Mouse (Mus musculus) layer of hippocampus, postnatal 25 days (tissue): ENCODE results near the gene Tuba1b. TPM values are rescaled to one million over a fixed set of nuclear protein-coding genes. Genes with fewer than 3 reads are reported as not detected.
"Not testable (repeated sequence)": the region's sequence is repeated elsewhere in the genome, so short reads cannot be mapped to it uniquely, and the experiment has no call there.

Source experiments
- DNase-seq, 2 experiments: peaks; one replicate each; pipeline ENCODE4 v3.0.0; 2022; ENCODE audit warnings: mixed read lengths in 2 of 2, low spot score in 1 of 2; ENCODE audit errors: extremely low spot score in 1 of 2
- total RNA-seq, 2 experiments: library from RNA; stranded (reverse); gene quantifications; 2 replicates each; pipeline ENCODE4 v1.2.3; 2021

The Tuba1b gene
- 100 to 1,000 TPM; 478 to 525 TPM for total RNA-seq

GRCm38 (mm10) chr15:98934217-98934839 is at the start of gene Tuba1b:
Gene Tuba1b (minus strand): TSS chr15:98934565.
- peak; percentile 78 to 84 for DNase-seq

GRCm38 (mm10) chr15:98983431-98984081 is 49.2 kb upstream of the Tuba1b start:
- no peak for DNase-seq

- no peak for DNase-seq
Observed at GRCm38 (mm10) chr15:98982100-98982499, 47.7 kb upstream of the Tuba1b start.

- DNase-seq: no peak
Observed at GRCm38 (mm10) chr15:98980012-98980614, 45.7 kb upstream of the Tuba1b start.

GRCm38 (mm10) chr15:98978409-98979172 is 44.2 kb upstream of the Tuba1b start:
- DNase-seq: no peak

- DNase-seq: no peak
Observed at GRCm38 (mm10) chr15:98977759-98978408, 43.5 kb upstream of the Tuba1b start.

GRCm38 (mm10) chr15:98976763-98977758 is 42.7 kb upstream of the Tuba1b start:
- no peak for DNase-seq

GRCm38 (mm10) chr15:98973015-98973614 is 38.8 kb upstream of the Tuba1b start:
- no peak for DNase-seq

GRCm38 (mm10) chr15:98971576-98972320 is 37.4 kb upstream of the Tuba1b start:
- not testable (repeated sequence) for DNase-seq

- no peak for DNase-seq
Observed at GRCm38 (mm10) chr15:98971111-98971510, 36.7 kb upstream of the Tuba1b start.

- no peak for DNase-seq
Observed at GRCm38 (mm10) chr15:98969372-98970101, 35.2 kb upstream of the Tuba1b start.

- DNase-seq: no peak
Observed at GRCm38 (mm10) chr15:98968701-98969371, 34.5 kb upstream of the Tuba1b start.

- DNase-seq: no peak
Observed at GRCm38 (mm10) chr15:98959531-98959930, 25.2 kb upstream of the Tuba1b start.

GRCm38 (mm10) chr15:98958901-98959420 is 24.6 kb upstream of the Tuba1b start:
- DNase-seq: no peak

- DNase-seq: no peak
Observed at GRCm38 (mm10) chr15:98957475-98957874, 23.1 kb upstream of the Tuba1b start.

- DNase-seq: no peak
Observed at GRCm38 (mm10) chr15:98956000-98956399, 21.6 kb upstream of the Tuba1b start.

- DNase-seq: no peak
Observed at GRCm38 (mm10) chr15:98955324-98955723, 21.0 kb upstream of the Tuba1b start.
